Mouse (Mus musculus): Measurements from ENCODE around the gene Rgs10. TPM values are rescaled to one million over a fixed set of nuclear protein-coding genes. Genes with fewer than 3 reads are reported as not detected.

Gene Rgs10
- total and polyA plus RNA-seq, 3 experiments: 5.4 to 7.4 (median 6.5) TPM

DNA sequence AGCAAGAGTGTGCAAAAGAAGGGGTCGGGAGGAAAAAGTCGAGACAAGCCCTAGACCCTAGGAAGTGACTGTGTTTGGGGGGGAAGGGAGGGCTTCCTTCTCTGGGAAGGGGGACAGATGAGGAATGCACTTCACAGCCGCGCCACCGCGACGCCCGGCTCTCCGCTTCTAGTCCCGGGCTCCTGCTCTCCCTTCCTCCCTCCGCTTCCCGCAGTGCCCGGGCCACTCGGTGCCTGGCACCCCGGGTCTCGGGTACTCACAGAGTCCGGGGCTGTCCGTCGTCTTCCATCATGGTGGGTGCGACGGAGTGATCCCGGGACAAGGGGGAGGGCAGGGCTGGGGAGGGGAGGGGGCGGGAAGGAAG, 42.3 kb upstream of the Rgs10 start:
- H3K79me2 ChIP-seq (replicated peaks; ENCODE audit: control insufficient read depth, extremely low read depth, insufficient read depth, poor library complexity, severe bottlenecking): peaks cover 31% of the 10 kb centered on the region

DNA sequence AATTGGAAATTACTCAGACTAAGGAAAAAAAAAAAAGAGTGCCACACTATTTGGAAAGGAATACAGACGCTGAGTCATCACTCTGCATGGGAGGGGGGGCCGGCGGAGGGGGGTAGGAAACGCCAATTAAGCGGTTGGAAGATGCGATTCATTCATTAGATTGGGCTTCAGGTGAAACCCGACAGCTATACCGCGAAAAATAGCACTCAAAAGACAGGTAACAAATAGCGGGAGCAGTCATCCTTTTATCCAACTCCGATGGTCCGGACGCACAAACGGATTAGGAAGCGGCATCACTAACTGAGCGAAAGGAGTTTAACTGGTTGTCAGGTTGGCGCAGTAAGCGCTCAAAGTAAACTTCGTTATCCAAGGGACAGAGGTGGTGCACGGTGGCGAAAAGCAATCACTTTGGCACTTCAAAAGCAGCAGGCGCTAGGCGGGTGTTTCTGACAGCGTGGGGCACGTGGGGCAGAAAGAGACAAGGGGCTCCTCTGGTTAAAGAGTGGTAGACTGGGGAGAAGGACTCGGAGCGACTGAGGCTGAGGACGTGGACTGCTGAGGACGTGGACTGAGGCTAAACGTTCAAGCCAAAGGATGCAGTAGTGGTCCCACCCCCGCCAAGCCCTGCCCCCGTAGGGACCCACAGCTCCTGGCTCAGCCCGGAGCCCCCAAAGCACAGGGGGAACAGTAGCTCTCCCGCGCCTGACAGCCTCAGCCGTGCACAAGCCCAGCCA, 41.7 kb upstream of the Rgs10 start:
- TF ChIP-seq USF1 (IDR thresholded peaks at IDR 0.05; ENCODE audit: low read depth, low read length): peak; percentile 33
- no peak for TF ChIP-seq ETS1 (conservative IDR thresholded peaks at IDR 0.05; ENCODE audit: low read depth, low read length)
- peak; percentile 96 for TF ChIP-seq MXI1 (IDR thresholded peaks at IDR 0.05; ENCODE audit: low read depth, low read length)
- TF ChIP-seq MAX (IDR thresholded peaks at IDR 0.05; ENCODE audit: low read length): peak; percentile 84
- peak; percentile 66; the same call in 1 of the 2 replicates for TF ChIP-seq MAFK (IDR thresholded peaks at IDR 0.05; ENCODE audit: insufficient replicate concordance, low read length)
- TF ChIP-seq UBTF (IDR thresholded peaks at IDR 0.05; ENCODE audit: low read depth, low read length): 0 out of 2 replicates have a peak, but pooled peaks have one; percentile 32
- peak; percentile 54; the same call in 1 of the 2 replicates for TF ChIP-seq ZNF384 (IDR thresholded peaks at IDR 0.05; ENCODE audit: low read depth, low read length)
- 0 out of 2 replicates have a peak, but pooled peaks have one; percentile 26 for TF ChIP-seq NRF1 (IDR thresholded peaks at IDR 0.05; ENCODE audit: low read depth, low read length)
- peak; percentile 55 for TF ChIP-seq BHLHE40 (IDR thresholded peaks at IDR 0.05; ENCODE audit: low read depth, low read length)
- TF ChIP-seq JUN (IDR thresholded peaks at IDR 0.05; ENCODE audit: insufficient read depth, low read depth, low read length): no peak
- 0 out of 2 replicates have a peak, but pooled peaks have one; percentile 19 for TF ChIP-seq ZMIZ1 (IDR thresholded peaks at IDR 0.05; ENCODE audit: low read depth, low read length)
- TF ChIP-seq SIN3A (IDR thresholded peaks at IDR 0.05; ENCODE audit: low read length): peak; percentile 87
- 0 out of 2 replicates have a peak, but pooled peaks have one; percentile 29 for TF ChIP-seq TBP (conservative IDR thresholded peaks at IDR 0.05; ENCODE audit: low read depth, low read length)
- TF ChIP-seq POLR2AphosphoS2 (IDR thresholded peaks at IDR 0.05; ENCODE audit: low read depth, low read length): no peak
- no peak for TF ChIP-seq KAT2A (IDR thresholded peaks at IDR 0.05; ENCODE audit: insufficient replicate concordance, low read length)
- TF ChIP-seq MAZ (IDR thresholded peaks at IDR 0.05; ENCODE audit: low read depth, low read length): peak; percentile 62; the same call in 1 of the 2 replicates
- TF ChIP-seq IRF4 (IDR thresholded peaks at IDR 0.05; ENCODE audit: low read depth, low read length): no peak
- TF ChIP-seq MYC (IDR thresholded peaks at IDR 0.05; ENCODE audit: low read depth, low read length): 0 out of 2 replicates have a peak, but pooled peaks have one; percentile 59
- dilution Hi-C loops (cut with MboI; ENCODE audit: extremely low pct_ligation_motif_present, extremely low pct_unique_long_range_greater_than_20kb, low sequenced_read_pairs): no loop called here
- H3K27me3 ChIP-seq (replicated peaks): no peaks in the 10 kb centered on the region
- H3K4me1 ChIP-seq (ENCODE audit: control insufficient read depth in 1 of 2, insufficient read depth in 2 of 2): peaks cover 6 to 37% of the 10 kb centered on the region in 2 experiments; a peak in 3 of 4 replicates
- H3K27ac ChIP-seq (ENCODE audit: insufficient read depth, low read depth): peak overlapping the region; percentile 41; the same call in 1 of the 2 replicates
- H3K4me2 ChIP-seq (ENCODE audit: insufficient read depth, low read depth, poor library complexity, severe bottlenecking): peak overlapping the region; percentile 76
- H3K9me3 ChIP-seq (replicated peaks; ENCODE audit: low read length): no peaks in the 10 kb centered on the region
- H3K4me3 ChIP-seq (replicated peaks in 1 of 3; ENCODE audit: low read depth in 2 of 3, low read length in 2 of 3, poor library complexity in 1 of 3): peak overlapping the region; percentile 73 to 86 (median 78)
- in situ Hi-C loops (cut with MboI; ENCODE audit: low pct_ligation_motif_present, low pct_unique_long_range_greater_than_20kb, low sequenced_read_pairs): loop anchor here (5.0 to 10.0 kb wide), 2 partner anchors 82 to 245 kb away; no protein-coding TSS in a partner anchor
- peak; percentile 31 for DNase-seq (ENCODE audit: extremely low read depth)
- H3K79me2 ChIP-seq (replicated peaks; ENCODE audit: control insufficient read depth, extremely low read depth, insufficient read depth, poor library complexity, severe bottlenecking): peaks cover 32% of the 10 kb centered on the region
- H3K9ac ChIP-seq (ENCODE audit: insufficient read depth, low read depth): peak overlapping the region; percentile 73
- no peaks in the 10 kb centered on the region for H3K36me3 ChIP-seq (replicated peaks in 1 of 2; ENCODE audit: control insufficient read depth in 1 of 2, insufficient read depth in 1 of 2, low read length in 1 of 2)

More for the DNA sequence above, 42.3 kb upstream of the Rgs10 start:
- no peak for TF ChIP-seq IRF4 (IDR thresholded peaks at IDR 0.05; ENCODE audit: low read depth, low read length)
- TF ChIP-seq BHLHE40 (IDR thresholded peaks at IDR 0.05; ENCODE audit: low read depth, low read length): no peak
- no peak for TF ChIP-seq RAD21 (IDR thresholded peaks at IDR 0.05; ENCODE audit: low read depth, low read length)
- no peak for TF ChIP-seq EP300 (IDR thresholded peaks at IDR 0.05; ENCODE audit: low read length)
- no peak for TF ChIP-seq TCF12 (IDR thresholded peaks at IDR 0.05; ENCODE audit: low read depth, low read length)
- no peak for TF ChIP-seq ELF1 (IDR thresholded peaks at IDR 0.05; ENCODE audit: low read depth, low read length)
- no peak for TF ChIP-seq USF2 (conservative IDR thresholded peaks at IDR 0.05; ENCODE audit: low read depth, low read length)
- no peak for TF ChIP-seq MAZ (IDR thresholded peaks at IDR 0.05; ENCODE audit: low read depth, low read length)
- TF ChIP-seq ZNF384 (IDR thresholded peaks at IDR 0.05; ENCODE audit: low read depth, low read length): no peak
- no peak for TF ChIP-seq PAX5 (IDR thresholded peaks at IDR 0.05; ENCODE audit: low read length)
- no peak for TF ChIP-seq KAT2A (IDR thresholded peaks at IDR 0.05; ENCODE audit: insufficient replicate concordance, low read length)
- no peak for TF ChIP-seq USF1 (IDR thresholded peaks at IDR 0.05; ENCODE audit: low read depth, low read length)
- no peak for TF ChIP-seq CTCF (conservative IDR thresholded peaks at IDR 0.05 in 1 of 2, IDR thresholded peaks at IDR 0.05 in 1 of 2; ENCODE audit: low read depth in 2 of 2, low read length in 2 of 2)
- TF ChIP-seq MEF2A (IDR thresholded peaks at IDR 0.05; ENCODE audit: borderline replicate concordance, low read depth, low read length): no peak
- TF ChIP-seq HCFC1 (IDR thresholded peaks at IDR 0.05; ENCODE audit: low read depth, low read length): no peak
- no peak for TF ChIP-seq NELFE (IDR thresholded peaks at IDR 0.05; ENCODE audit: low read depth, low read length)
- TF ChIP-seq MAX (IDR thresholded peaks at IDR 0.05; ENCODE audit: low read length): no peak
- TF ChIP-seq NRF1 (IDR thresholded peaks at IDR 0.05; ENCODE audit: low read depth, low read length): no peak
- no peak for TF ChIP-seq RCOR1 (conservative IDR thresholded peaks at IDR 0.05; ENCODE audit: low read depth, low read length)
- no peak for TF ChIP-seq POLR2A (IDR thresholded peaks at IDR 0.05; ENCODE audit: low read depth, low read length)
- Histone ChIP-seq H3K27ac (ENCODE audit: insufficient read depth, low read depth) (peak overlapping the region; percentile 41; the same call in 1 of the 2 replicates), H3K4me1 (ENCODE audit: control insufficient read depth in 1 of 2, insufficient read depth in 2 of 2) (peaks cover 6 to 33% of the 10 kb centered on the region in 2 experiments; a peak in 3 of 4 replicates), H3K4me2 (ENCODE audit: insufficient read depth, low read depth, poor library complexity, severe bottlenecking) (no peak overlapping the region; the same call in 1 of the 2 replicates), H3K27me3 (replicated peaks) (no peaks in the 10 kb centered on the region), H3K9ac (ENCODE audit: insufficient read depth, low read depth) (peak overlapping the region; percentile 73), H3K9me3 (replicated peaks; ENCODE audit: low read length) (no peaks in the 10 kb centered on the region), H3K4me3 (replicated peaks in 1 of 3; ENCODE audit: low read depth in 2 of 3, low read length in 2 of 3, poor library complexity in 1 of 3) (peak overlapping the region; percentile 73 to 86 (median 78)), H3K36me3 (replicated peaks in 1 of 2; ENCODE audit: control insufficient read depth in 1 of 2, insufficient read depth in 1 of 2, low read length in 1 of 2) (no peaks in the 10 kb centered on the region)
- DNase-seq (ENCODE audit: extremely low read depth): no peak
- in situ Hi-C loops (cut with MboI; ENCODE audit: low pct_ligation_motif_present, low pct_unique_long_range_greater_than_20kb, low sequenced_read_pairs) (loop anchor here (5.0 to 10.0 kb wide), 2 partner anchors 81 to 244 kb away; no protein-coding TSS in a partner anchor), dilution Hi-C loops (cut with MboI; ENCODE audit: extremely low pct_ligation_motif_present, extremely low pct_unique_long_range_greater_than_20kb, low sequenced_read_pairs) (no loop called here)

All from CH12.LX (cell line).